Mouse (Mus musculus): Measurements from ENCODE around the gene Gm14322. TPM values are rescaled to one million over a fixed set of nuclear protein-coding genes. Genes with fewer than 3 reads are reported as not detected.
"Not testable (repeated sequence)": the region's sequence is repeated elsewhere in the genome, so short reads cannot be mapped to it uniquely, and the experiment has no call there.

Gm14322 gene
- polyA plus RNA-seq (2017; shearing (Covaris generic)): 1 to 10 TPM in 1 of 2 experiments, not detected in 1; 1.1 TPM

- ATAC-seq: not testable (repeated sequence)
Measured at GRCm38 (mm10) chr2:177758941-177759558, at the start of gene Gm14322. Gene Gm14322, plus strand, starts transcription at chr2:177759288.

- ATAC-seq: not testable (repeated sequence)
Measured at GRCm38 (mm10) chr2:177741487-177741886, 17.6 kb upstream of the Gm14322 start.

- ATAC-seq: not testable (repeated sequence)
Measured at GRCm38 (mm10) chr2:177787351-177787750, 28.3 kb downstream of the Gm14322 start.

GRCm38 (mm10) chr2:177806170-177806569, 47.1 kb downstream of the Gm14322 start:
- ATAC-seq: not testable (repeated sequence)

Other genes starting within 250 kb of the Gm14322 start
- not detected for gene Gm14406, start 181.1 kb upstream of the Gm14322 start, polyA plus RNA-seq (2017; shearing (Covaris generic))
- gene Gm14325, start 81.0 kb downstream of the Gm14322 start, polyA plus RNA-seq (2017; shearing (Covaris generic)): 10 to 100 TPM; 14.6 to 18.6 TPM
- 10 to 100 TPM in 1 of 2 experiments, under 1 TPM in 1; 0.86 to 16.6 TPM for gene Gm14327, start 137.8 kb downstream of the Gm14322 start, polyA plus RNA-seq (2017; shearing (Covaris generic))
- 1 to 10 TPM in 1 of 2 experiments, under 1 TPM in 1; 0.83 to 1.9 TPM for gene Zfp972, start 166.3 kb downstream of the Gm14322 start, polyA plus RNA-seq (2017; shearing (Covaris generic))
- 10 to 100 TPM; 15.1 to 20.0 TPM for gene Gm14326, start 198.0 kb downstream of the Gm14322 start, polyA plus RNA-seq (2017; shearing (Covaris generic))

Measured in activated CD4-positive, CD25-positive, alpha-beta regulatory T cell, adult 4 months (primary cell).